Mouse (Mus musculus) left cerebral cortex, postnatal 36 days (tissue): ENCODE results near the gene Kat6b. TPM values are rescaled to one million over a fixed set of nuclear protein-coding genes. Genes with fewer than 3 reads are reported as not detected.

Experiments
- total RNA-seq, 2 experiments: library from RNA; stranded (reverse); gene quantifications; 2 replicates each; pipeline ENCODE4 v1.2.3; 2021

Gene Kat6b
- total RNA-seq, 2 experiments from 2014 or later: 107 to 111 TPM

Other genes starting within 250 kb of the Kat6b start
- gene Dupd1, start 233.1 kb downstream of the Kat6b start, total RNA-seq: under 1 TPM in 1 of 2 experiments, not detected in 1; 0.37 TPM